Mouse (Mus musculus): ENCODE measurements around the gene Trim11. TPM values are rescaled to one million over a fixed set of nuclear protein-coding genes. Genes with fewer than 3 reads are reported as not detected.

Gene Trim11
- polyA plus RNA-seq, 1 experiment from 2014 or later: 20.8 TPM

GRCm38 (mm10) chr11:58970831-58971530, 6.9 kb upstream of the Trim11 start:
- H3K4me3 ChIP-seq (replicated peaks; ENCODE audit: low read depth, low read length): no peak overlapping the region
- H3K36me3 ChIP-seq (ENCODE audit: control insufficient read depth, insufficient read depth, low read length): peaks cover 24% of the 10 kb centered on the region
- no peaks in the 10 kb centered on the region for H3K27me3 ChIP-seq (ENCODE audit: control insufficient read depth, insufficient read depth, low read length)
- H3K4me1 ChIP-seq (ENCODE audit: control insufficient read depth, insufficient read depth, low read length): no peaks in the 10 kb centered on the region
- no peak overlapping the region for H3K9ac ChIP-seq (replicated peaks; ENCODE audit: low read length)
- WGBS: 92% methylated on average over 21 of the region's 21 CpGs
- H3K9me3 ChIP-seq (ENCODE audit: control insufficient read depth, low read length): no peaks in the 10 kb centered on the region
- no peak overlapping the region for H3K4me2 ChIP-seq (ENCODE audit: low read length)
- H3K27ac ChIP-seq (replicated peaks; ENCODE audit: low read depth, low read length): no peak overlapping the region
- ATAC-seq (ENCODE audit: low FRiP score, low TSS enrichment) (no peak), DNase-seq (no peak)

GRCm38 (mm10) chr11:58971796-58972195, 6.1 kb upstream of the Trim11 start:
- H3K36me3 ChIP-seq (ENCODE audit: control insufficient read depth, insufficient read depth, low read length): peaks cover 24% of the 10 kb centered on the region
- no peak for DNase-seq
- no peak overlapping the region for H3K4me2 ChIP-seq (ENCODE audit: low read length)
- H3K27me3 ChIP-seq (ENCODE audit: control insufficient read depth, insufficient read depth, low read length): no peaks in the 10 kb centered on the region
- H3K9ac ChIP-seq (replicated peaks; ENCODE audit: low read length): no peak overlapping the region
- peaks cover under 1% of the 10 kb centered on the region for H3K4me1 ChIP-seq (ENCODE audit: control insufficient read depth, insufficient read depth, low read length)
- no peak overlapping the region for H3K4me3 ChIP-seq (replicated peaks; ENCODE audit: low read depth, low read length)
- H3K9me3 ChIP-seq (ENCODE audit: control insufficient read depth, low read length): no peaks in the 10 kb centered on the region
- 92% methylated on average over 3 of the region's 3 CpGs for WGBS
- H3K27ac ChIP-seq (replicated peaks; ENCODE audit: low read depth, low read length): no peak overlapping the region
- no peak for ATAC-seq (ENCODE audit: low FRiP score, low TSS enrichment)

GRCm38 (mm10) chr11:58974414-58974813, 3.5 kb upstream of the Trim11 start:
- DNase-seq (no peak), ATAC-seq (ENCODE audit: low FRiP score, low TSS enrichment) (no peak)
- Histone ChIP-seq H3K27ac (replicated peaks; ENCODE audit: low read depth, low read length) (no peak overlapping the region), H3K36me3 (ENCODE audit: control insufficient read depth, insufficient read depth, low read length) (peaks cover 22% of the 10 kb centered on the region), H3K9ac (replicated peaks; ENCODE audit: low read length) (no peak overlapping the region), H3K27me3 (ENCODE audit: control insufficient read depth, insufficient read depth, low read length) (no peaks in the 10 kb centered on the region), H3K4me1 (ENCODE audit: control insufficient read depth, insufficient read depth, low read length) (peaks cover 13% of the 10 kb centered on the region), H3K4me3 (replicated peaks; ENCODE audit: low read depth, low read length) (no peak overlapping the region), H3K4me2 (ENCODE audit: low read length) (no peak overlapping the region), H3K9me3 (ENCODE audit: control insufficient read depth, low read length) (no peaks in the 10 kb centered on the region)
- 89% methylated on average over 3 of the region's 3 CpGs for WGBS

GRCm38 (mm10) chr11:58977150-58977549, 743 bp upstream of the Trim11 start:
- H3K27me3 ChIP-seq (ENCODE audit: control insufficient read depth, insufficient read depth, low read length): no peaks in the 10 kb centered on the region
- peaks cover 5% of the 10 kb centered on the region for H3K36me3 ChIP-seq (ENCODE audit: control insufficient read depth, insufficient read depth, low read length)
- no peaks in the 10 kb centered on the region for H3K9me3 ChIP-seq (ENCODE audit: control insufficient read depth, low read length)
- peak overlapping the region; percentile 88 for H3K9ac ChIP-seq (replicated peaks; ENCODE audit: low read length)
- H3K27ac ChIP-seq (replicated peaks; ENCODE audit: low read depth, low read length): peak overlapping the region; percentile 62
- peak overlapping the region; percentile 92 for H3K4me3 ChIP-seq (replicated peaks; ENCODE audit: low read depth, low read length)
- ATAC-seq (ENCODE audit: low FRiP score, low TSS enrichment) (no peak), DNase-seq (no peak)
- peaks cover 22% of the 10 kb centered on the region for H3K4me1 ChIP-seq (ENCODE audit: control insufficient read depth, insufficient read depth, low read length)
- H3K4me2 ChIP-seq (ENCODE audit: low read length): peak overlapping the region; percentile 99
- under 1% methylated on average over 29 of the region's 29 CpGs for WGBS

- ATAC-seq (ENCODE audit: low FRiP score, low TSS enrichment) (no peak), DNase-seq (no peak)
- peaks cover 22% of the 10 kb centered on the region for H3K4me1 ChIP-seq (ENCODE audit: control insufficient read depth, insufficient read depth, low read length)
- no peaks in the 10 kb centered on the region for H3K9me3 ChIP-seq (ENCODE audit: control insufficient read depth, low read length)
- peak overlapping the region; percentile 62 for H3K27ac ChIP-seq (replicated peaks; ENCODE audit: low read depth, low read length)
- H3K9ac ChIP-seq (replicated peaks; ENCODE audit: low read length): peak overlapping the region; percentile 88
- H3K36me3 ChIP-seq (ENCODE audit: control insufficient read depth, insufficient read depth, low read length): peaks cover 10% of the 10 kb centered on the region
- under 1% methylated on average over 21 of the region's 21 CpGs for WGBS
- H3K4me3 ChIP-seq (replicated peaks; ENCODE audit: low read depth, low read length): peak overlapping the region; percentile 92
- H3K4me2 ChIP-seq (ENCODE audit: low read length): peak overlapping the region; percentile 99
- no peaks in the 10 kb centered on the region for H3K27me3 ChIP-seq (ENCODE audit: control insufficient read depth, insufficient read depth, low read length)
These were observed 276 bp upstream of the Trim11 start for GRCm38 (mm10) chr11:58977607-58978026.

GRCm38 (mm10) chr11:58978706-58979030, 775 bp downstream of the Trim11 start:
- no peak for ATAC-seq (ENCODE audit: low FRiP score, low TSS enrichment)
- Histone ChIP-seq H3K9ac (replicated peaks; ENCODE audit: low read length) (peak overlapping the region; percentile 88), H3K4me2 (ENCODE audit: low read length) (peak overlapping the region; percentile 99), H3K27me3 (ENCODE audit: control insufficient read depth, insufficient read depth, low read length) (no peaks in the 10 kb centered on the region), H3K9me3 (ENCODE audit: control insufficient read depth, low read length) (no peaks in the 10 kb centered on the region), H3K4me1 (ENCODE audit: control insufficient read depth, insufficient read depth, low read length) (peaks cover 22% of the 10 kb centered on the region), H3K36me3 (ENCODE audit: control insufficient read depth, insufficient read depth, low read length) (peaks cover 16% of the 10 kb centered on the region), H3K4me3 (replicated peaks; ENCODE audit: low read depth, low read length) (peak overlapping the region; percentile 92), H3K27ac (replicated peaks; ENCODE audit: low read depth, low read length) (no peak overlapping the region)
- 8% methylated on average over 5 of the region's 5 CpGs for WGBS
- no peak for DNase-seq

- H3K4me3 ChIP-seq (replicated peaks; ENCODE audit: low read depth, low read length): peak overlapping the region; percentile 92
- 88% methylated on average over 3 of the region's 3 CpGs for WGBS
- DNase-seq (no peak), ATAC-seq (ENCODE audit: low FRiP score, low TSS enrichment) (no peak)
- H3K4me1 ChIP-seq (ENCODE audit: control insufficient read depth, insufficient read depth, low read length): peaks cover 22% of the 10 kb centered on the region
- H3K27ac ChIP-seq (replicated peaks; ENCODE audit: low read depth, low read length): no peak overlapping the region
- peaks cover 21% of the 10 kb centered on the region for H3K36me3 ChIP-seq (ENCODE audit: control insufficient read depth, insufficient read depth, low read length)
- peak overlapping the region; percentile 99 for H3K4me2 ChIP-seq (ENCODE audit: low read length)
- peak overlapping the region; percentile 88 for H3K9ac ChIP-seq (replicated peaks; ENCODE audit: low read length)
- H3K27me3 ChIP-seq (ENCODE audit: control insufficient read depth, insufficient read depth, low read length): no peaks in the 10 kb centered on the region
- H3K9me3 ChIP-seq (ENCODE audit: control insufficient read depth, low read length): no peaks in the 10 kb centered on the region
These were observed 1.3 kb downstream of the Trim11 start for GRCm38 (mm10) chr11:58979183-58979582.

DNA sequence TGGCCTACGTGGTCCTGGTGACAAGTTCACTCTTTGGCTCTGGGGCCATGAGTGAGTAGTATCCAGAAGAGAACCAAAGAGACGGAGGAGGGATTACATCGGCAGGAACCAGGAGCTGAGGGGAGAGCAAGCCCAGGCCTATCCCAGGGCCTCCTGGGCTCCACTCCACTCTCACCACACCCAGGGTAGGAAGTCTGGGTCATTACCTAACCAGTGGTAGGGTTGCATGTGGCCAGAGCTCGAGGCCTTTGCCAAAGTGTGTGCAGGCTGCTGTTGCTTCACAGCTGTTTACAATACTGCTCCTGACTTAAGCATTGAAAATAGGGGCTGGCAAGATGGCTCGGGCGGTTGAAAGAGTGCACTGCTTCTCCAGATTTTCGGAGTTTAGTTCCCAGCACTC, 1.8 kb downstream of the Trim11 start:
- peak overlapping the region; percentile 29; the same call in 1 of the 2 replicates for H3K9ac ChIP-seq (replicated peaks; ENCODE audit: low read length)
- ATAC-seq (ENCODE audit: low FRiP score, low TSS enrichment) (no peak), DNase-seq (no peak)
- H3K4me3 ChIP-seq (replicated peaks; ENCODE audit: low read depth, low read length): peak overlapping the region; percentile 92
- H3K4me2 ChIP-seq (ENCODE audit: low read length): peak overlapping the region; percentile 99
- WGBS: 87% methylated on average over 7 of the region's 7 CpGs
- H3K27me3 ChIP-seq (ENCODE audit: control insufficient read depth, insufficient read depth, low read length): no peaks in the 10 kb centered on the region
- no peaks in the 10 kb centered on the region for H3K9me3 ChIP-seq (ENCODE audit: control insufficient read depth, low read length)
- peaks cover 22% of the 10 kb centered on the region for H3K4me1 ChIP-seq (ENCODE audit: control insufficient read depth, insufficient read depth, low read length)
- H3K36me3 ChIP-seq (ENCODE audit: control insufficient read depth, insufficient read depth, low read length): peaks cover 25% of the 10 kb centered on the region
- no peak overlapping the region for H3K27ac ChIP-seq (replicated peaks; ENCODE audit: low read depth, low read length)

GRCm38 (mm10) chr11:58980381-58980990, 2.6 kb downstream of the Trim11 start:
- H3K36me3 ChIP-seq (ENCODE audit: control insufficient read depth, insufficient read depth, low read length): peaks cover 33% of the 10 kb centered on the region
- no peak for ATAC-seq (ENCODE audit: low FRiP score, low TSS enrichment)
- peaks cover 22% of the 10 kb centered on the region for H3K4me1 ChIP-seq (ENCODE audit: control insufficient read depth, insufficient read depth, low read length)
- H3K9me3 ChIP-seq (ENCODE audit: control insufficient read depth, low read length): no peaks in the 10 kb centered on the region
- H3K4me3 ChIP-seq (replicated peaks; ENCODE audit: low read depth, low read length): no peak overlapping the region
- H3K27ac ChIP-seq (replicated peaks; ENCODE audit: low read depth, low read length): no peak overlapping the region
- WGBS: 73% methylated on average over 5 of the region's 5 CpGs
- H3K9ac ChIP-seq (replicated peaks; ENCODE audit: low read length): no peak overlapping the region
- no peaks in the 10 kb centered on the region for H3K27me3 ChIP-seq (ENCODE audit: control insufficient read depth, insufficient read depth, low read length)
- no peak for DNase-seq
- no peak overlapping the region for H3K4me2 ChIP-seq (ENCODE audit: low read length)
